Mouse (Mus musculus) MEL (cell line): ENCODE results near the gene Krt77. TPM values are rescaled to one million over a fixed set of nuclear protein-coding genes. Genes with fewer than 3 reads are reported as not detected.

ENCODE experiments used
- DNase-seq: peaks from one replicate; pipeline ENCODE4 v3.0.0; 2011; ENCODE audit warnings: low read depth, low spot score
- H3K27ac ChIP-seq: 2 replicates; pipeline ENCODE4 v1.5.1; 2012; ENCODE audit warnings: low read depth, mild to moderate bottlenecking, control low read depth, low read length, moderate library complexity; ENCODE audit not compliant: control insufficient read depth
- H3K27me3 ChIP-seq, 2 experiments: fragments of 150-350 bp in 1 of 2; sonication (generic) in 1 of 2; 2 replicates each; pipeline ENCODE4 v1.6.1; 2012; ENCODE audit warnings: low read length in 2 of 2, mild to moderate bottlenecking in 2 of 2, improper control_type of control experiment in 1 of 2, moderate library complexity in 1 of 2; ENCODE audit not compliant: insufficient read depth in 2 of 2, control insufficient read depth in 1 of 2
- H3K36me3 ChIP-seq, 2 experiments: 2 replicates each; pipeline ENCODE4 v1.6.1; 2012 to 2014; ENCODE audit warnings: low read length in 2 of 2, improper control_type of control experiment in 1 of 2, inconsistent platforms in 1 of 2, mild to moderate bottlenecking in 1 of 2; ENCODE audit not compliant: insufficient read depth in 2 of 2, control insufficient read depth in 1 of 2
- H3K4me1 ChIP-seq, 2 experiments: fragments of 150-350 bp in 1 of 2; sonication (generic) in 1 of 2; 2 replicates each; pipeline ENCODE4 v1.6.1; 2012; ENCODE audit warnings: low read length in 2 of 2, improper control_type of control experiment in 1 of 2, mild to moderate bottlenecking in 1 of 2; ENCODE audit not compliant: insufficient read depth in 2 of 2, control insufficient read depth in 1 of 2
- H3K4me3 ChIP-seq, 2 experiments: fragments of 150-350 bp in 1 of 2; sonication (generic) in 1 of 2; 2 replicates each; pipeline ENCODE4 v1.5.1; 2012; ENCODE audit warnings: low read depth in 2 of 2, low read length in 2 of 2, mild to moderate bottlenecking in 2 of 2, moderate library complexity in 2 of 2, control low read depth in 1 of 2, improper control_type of control experiment in 1 of 2; ENCODE audit not compliant: control insufficient read depth in 1 of 2, insufficient read depth in 1 of 2
- H3K79me2 ChIP-seq: 2 replicates; pipeline ENCODE4 v1.6.1; 2012; ENCODE audit warnings: mild to moderate bottlenecking, low read length, moderate library complexity; ENCODE audit not compliant: control insufficient read depth, poor library complexity, insufficient read depth
- H3K9ac ChIP-seq: 2 replicates; pipeline ENCODE4 v1.6.1; 2012; ENCODE audit warnings: low read depth, mild to moderate bottlenecking, control low read depth, low read length, moderate library complexity; ENCODE audit not compliant: control insufficient read depth, poor library complexity, severe bottlenecking
- H3K9me3 ChIP-seq: fragments of 150-350 bp; sonication (generic); replicated peaks from 2 replicates; pipeline ENCODE4 v1.6.1; 2012; ENCODE audit warnings: mild to moderate bottlenecking, low read length, improper control_type of control experiment, moderate library complexity; ENCODE audit not compliant: insufficient read depth
- CHD1 ChIP-seq: IDR thresholded peaks from 2 replicates; pipeline ENCODE4 v1.6.1; 2012; ENCODE audit warnings: low read depth, mild to moderate bottlenecking, inconsistent platforms, low read length, improper control_type of control experiment
- E2F4 ChIP-seq: IDR thresholded peaks from 2 replicates; pipeline ENCODE4 v1.6.1; 2011; ENCODE audit warnings: low read depth, low read length, improper control_type of control experiment, borderline replicate concordance
- EP300 ChIP-seq, 2 experiments: IDR thresholded peaks; 2 replicates each; pipeline ENCODE4 v1.6.1; 2011; ENCODE audit warnings: improper control_type of control experiment in 2 of 2, low read length in 2 of 2, low read depth in 1 of 2, mild to moderate bottlenecking in 1 of 2
- GATA1 ChIP-seq: IDR thresholded peaks from 2 replicates; pipeline ENCODE4 v1.6.1; 2011; ENCODE audit warnings: low read depth, low read length, improper control_type of control experiment
- HCFC1 ChIP-seq: IDR thresholded peaks from 2 replicates; pipeline ENCODE4 v1.6.1; 2012; ENCODE audit warnings: low read depth, mild to moderate bottlenecking, inconsistent platforms, low read length, improper control_type of control experiment, moderate library complexity
- JUND ChIP-seq: IDR thresholded peaks from 2 replicates; pipeline ENCODE4 v1.6.1; 2011; ENCODE audit warnings: low read depth, mild to moderate bottlenecking, improper control_type of control experiment, low read length
- KAT2A ChIP-seq: conservative IDR thresholded peaks from 2 replicates; pipeline ENCODE4 v1.6.1; 2012; ENCODE audit warnings: low read depth, low read length, improper control_type of control experiment, inconsistent platforms
- MEF2A ChIP-seq: IDR thresholded peaks from 2 replicates; pipeline ENCODE4 v1.6.1; 2014; ENCODE audit warnings: low read depth, mild to moderate bottlenecking, inconsistent platforms, low read length, improper control_type of control experiment; ENCODE audit not compliant: poor library complexity, insufficient replicate concordance, severe bottlenecking; ENCODE audit errors: extremely low read depth
- MYB ChIP-seq: IDR thresholded peaks from 2 replicates; pipeline ENCODE4 v1.6.1; 2011; ENCODE audit warnings: mild to moderate bottlenecking, low read depth, low read length, improper control_type of control experiment
- NELFE ChIP-seq: IDR thresholded peaks from 2 replicates; pipeline ENCODE4 v1.6.1; 2011; ENCODE audit warnings: low read depth, low read length, improper control_type of control experiment
- NRF1 ChIP-seq: IDR thresholded peaks from 2 replicates; pipeline ENCODE4 v1.6.1; 2014; ENCODE audit warnings: low read depth, mild to moderate bottlenecking, inconsistent platforms, low read length, improper control_type of control experiment, moderate library complexity; ENCODE audit not compliant: poor library complexity, insufficient read depth, severe bottlenecking
- RAD21 ChIP-seq: IDR thresholded peaks from 2 replicates; pipeline ENCODE4 v1.6.1; 2011; ENCODE audit warnings: mild to moderate bottlenecking, low read depth, low read length, improper control_type of control experiment
- SIN3A ChIP-seq: IDR thresholded peaks from 2 replicates; pipeline ENCODE4 v1.6.1; 2012; ENCODE audit warnings: low read length, improper control_type of control experiment, inconsistent platforms
- TAL1 ChIP-seq: IDR thresholded peaks from 2 replicates; pipeline ENCODE4 v1.6.1; 2012; ENCODE audit warnings: mild to moderate bottlenecking, inconsistent platforms, low read length, moderate library complexity, mixed read lengths
- TBP ChIP-seq: IDR thresholded peaks from 2 replicates; pipeline ENCODE4 v1.8.0; 2011; ENCODE audit warnings: low read depth, low read length, improper control_type of control experiment
- UBTF ChIP-seq: IDR thresholded peaks from 2 replicates; pipeline ENCODE4 v1.6.1; 2012; ENCODE audit warnings: low read depth, mild to moderate bottlenecking, inconsistent platforms, low read length, improper control_type of control experiment, moderate library complexity, borderline replicate concordance; ENCODE audit not compliant: insufficient read depth
- USF1 ChIP-seq: IDR thresholded peaks from 2 replicates; pipeline ENCODE4 v1.6.1; 2014; ENCODE audit warnings: low read depth, mild to moderate bottlenecking, inconsistent platforms, low read length, improper control_type of control experiment, moderate library complexity
- ZC3H11A ChIP-seq: IDR thresholded peaks from 2 replicates; pipeline ENCODE4 v1.6.1; 2012; ENCODE audit warnings: low read depth, mild to moderate bottlenecking, inconsistent platforms, low read length, improper control_type of control experiment
- ZNF384 ChIP-seq: IDR thresholded peaks from 2 replicates; pipeline ENCODE4 v1.6.1; 2012; ENCODE audit warnings: low read depth, mild to moderate bottlenecking, inconsistent platforms, low read length, improper control_type of control experiment
- polyA plus RNA-seq, 2 experiments: library from polyadenylated mRNA; stranded (reverse) in 1 of 2; unstranded in 1 of 2; fragments of >175 nt in 1 of 2; fragments of >200 nt in 1 of 2; gene quantifications; 2 replicates each; pipeline versions ENCODE4 v1.2.1 to v1.2.4; 2012; ENCODE audit warnings: low replicate concordance in 2 of 2, low read depth in 1 of 2; ENCODE audit not compliant: insufficient read length in 2 of 2, insufficient read depth in 1 of 2, missing spikeins in 1 of 2
- total RNA-seq: library from RNA; depleted of rRNA; stranded (reverse); fragments of 300-350 nt; gene quantifications from 2 replicates; pipeline ENCODE4 v1.2.3, GENCODE M21; 2012; rRNA removed

Gene Krt77
- total RNA-seq (not detected in 2 replicates), polyA plus RNA-seq (not detected)

DNA sequence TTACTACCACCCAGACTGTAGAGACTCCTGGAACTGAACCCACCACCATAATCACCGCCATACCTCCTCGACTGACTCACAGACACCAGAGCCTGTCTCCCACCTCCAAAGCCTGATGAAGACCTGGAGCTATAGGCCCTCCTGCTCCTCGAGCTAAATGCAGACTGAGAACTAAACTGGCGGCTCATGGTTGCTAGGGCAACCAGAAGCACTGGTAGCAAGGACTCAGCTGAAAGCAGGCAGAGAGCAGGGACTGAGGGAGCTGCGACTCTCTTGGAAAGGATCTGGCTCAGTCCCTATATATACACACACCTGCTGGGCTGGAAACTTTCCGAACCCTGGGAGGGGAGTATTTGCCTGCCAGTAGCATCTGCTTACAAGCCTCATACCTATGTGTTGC, at the start of gene Krt77:
Gene Krt77, minus strand, starts transcription at position 275 of the 400 bp plus-strand sequence.
- Histone ChIP-seq H3K27me3 (peaks cover 3 to 7% of the 10 kb centered on the region in 2 experiments), H3K27ac (no peak within 1 kb of the TSS)
- no peak for TF ChIP-seq EP300 (IDR thresholded peaks at IDR 0.05; ENCODE audit: low read depth in 1 of 2, low read length in 2 of 2)
- TF ChIP-seq TAL1 = no peak
- TF ChIP-seq NELFE = no peak
- TF ChIP-seq RAD21 = no peak
- TF ChIP-seq NRF1 = no peak
- TF ChIP-seq GATA1 = no peak
- TF ChIP-seq MYB = no peak
- TF ChIP-seq E2F4 = no peak
- no peak for TF ChIP-seq KAT2A
- no peak for TF ChIP-seq MEF2A

DNA sequence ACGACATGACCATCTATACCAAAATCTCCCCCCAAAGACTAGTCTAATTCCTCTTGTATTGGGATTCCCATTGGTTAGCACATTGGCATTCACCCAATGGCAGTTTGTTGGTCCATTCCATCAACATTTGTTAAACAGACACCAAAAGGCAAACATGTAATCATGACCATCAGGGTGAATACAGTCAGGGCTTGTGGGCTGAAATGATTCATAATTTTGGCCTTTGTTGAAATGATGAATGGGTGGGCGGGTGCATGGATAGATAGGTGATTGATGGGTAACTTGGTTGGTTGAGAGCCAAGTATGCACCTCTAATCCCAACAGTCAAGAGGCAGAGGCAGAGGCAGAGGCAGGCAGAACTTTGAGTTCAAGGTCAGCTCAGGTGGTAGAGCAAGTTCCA, 46.6 kb upstream of the Krt77 start:
- H3K4me3 ChIP-seq = no peak overlapping the region
- peaks cover 0 to 6% of the 10 kb centered on the region in 2 experiments; a peak in 3 of 4 replicates for H3K27me3 ChIP-seq
- DNase-seq = no peak

More for the DNA sequence above, at the start of gene Krt77:
- no peak within 1 kb of the TSS for H3K9ac ChIP-seq
- no peaks in the 10 kb centered on the region for H3K36me3 ChIP-seq
- no peaks in the 10 kb centered on the region for H3K4me1 ChIP-seq
- H3K9me3 ChIP-seq = no peaks in the 10 kb centered on the region
- H3K4me3 ChIP-seq = no peak within 1 kb of the TSS
- no peaks in the 10 kb centered on the region for H3K79me2 ChIP-seq
- no peak for DNase-seq

More for the DNA sequence above, 46.6 kb upstream of the Krt77 start:
- no peak overlapping the region for H3K27ac ChIP-seq
- no peaks in the 10 kb centered on the region for H3K36me3 ChIP-seq
- H3K4me1 ChIP-seq = no peaks in the 10 kb centered on the region
- no peaks in the 10 kb centered on the region for H3K9me3 ChIP-seq
- TF ChIP-seq JUND (no peak), ZNF384 (no peak), TBP (no peak), USF1 (no peak), HCFC1 (no peak), ZC3H11A (no peak), CHD1 (no peak), TAL1 (no peak), SIN3A (no peak), UBTF (no peak), RAD21 (no peak), KAT2A (no peak), EP300 (IDR thresholded peaks at IDR 0.05; ENCODE audit: low read depth in 1 of 2, low read length in 2 of 2) (no peak), NELFE (no peak)
- no peak overlapping the region for H3K9ac ChIP-seq
- H3K79me2 ChIP-seq = no peaks in the 10 kb centered on the region
